Mouse (Mus musculus): ENCODE data around the gene Atrip. TPM values are rescaled to one million over a fixed set of nuclear protein-coding genes. Genes with fewer than 3 reads are reported as not detected.

The Atrip gene
- polyA plus RNA-seq (2012; rRNA removed), result 5.8 and 10.7 TPM in 2 replicates

DNA sequence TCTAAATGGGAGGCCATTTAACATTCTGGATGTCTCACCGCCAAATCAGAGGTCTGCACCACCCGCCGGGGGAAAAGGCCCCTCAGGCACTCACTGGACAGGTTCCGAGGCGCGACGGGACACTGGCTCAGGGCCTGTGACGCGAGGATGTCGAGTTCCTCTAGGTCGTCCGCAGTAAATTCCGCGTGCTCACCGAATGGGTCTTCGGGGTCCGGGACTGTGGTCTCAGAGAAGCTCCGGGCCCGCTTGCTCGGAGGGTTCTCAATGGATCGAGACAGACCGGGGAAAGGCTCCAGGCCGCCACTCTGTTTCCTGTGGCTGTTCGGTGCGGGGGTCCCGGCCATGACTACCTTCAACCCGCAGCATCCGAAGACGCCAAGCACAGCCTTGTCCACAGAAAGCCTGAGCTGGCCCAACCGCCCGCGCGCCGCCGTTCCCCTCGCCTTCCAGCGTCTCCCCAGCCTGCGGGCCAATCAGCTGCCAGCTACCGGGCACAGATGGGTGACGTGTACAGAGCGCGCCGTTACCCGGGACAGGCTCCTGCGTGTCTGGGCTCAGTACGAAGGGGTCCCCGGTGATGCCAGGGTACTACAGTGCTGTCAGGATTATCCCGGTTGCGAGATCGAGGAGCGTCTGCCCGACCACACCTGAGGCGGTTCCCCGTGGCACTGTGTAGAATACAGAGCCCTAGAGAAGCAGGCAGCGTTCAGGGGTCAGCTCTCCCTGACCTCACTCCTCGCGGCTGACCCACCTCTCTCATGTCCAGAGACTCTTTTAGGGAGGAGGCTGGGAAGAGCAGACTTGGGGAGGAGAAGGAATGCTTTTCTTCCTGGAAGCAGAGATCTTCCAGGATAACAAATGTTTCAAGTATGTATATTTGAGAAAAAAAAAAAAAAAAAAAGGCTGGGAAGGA is at the start of gene Atrip:
TSS of gene Atrip (minus strand) at position 464 of the 913 bp plus-strand sequence.
- Histone ChIP-seq H3K4me3 (ENCODE audit: low read depth, low read length) (peak within 1 kb of the TSS; percentile 91), H3K27ac (ENCODE audit: insufficient read depth, low read depth, low read length) (no peak within 1 kb of the TSS), H3K27me3 (ENCODE audit: control insufficient read depth, insufficient read depth, low read length) (no peaks in the 10 kb centered on the region), H3K4me1 (ENCODE audit: control insufficient read depth, insufficient read depth, insufficient read length, low read length) (peaks cover 6% of the 10 kb centered on the region), H3K36me3 (ENCODE audit: control insufficient read depth, insufficient read depth, low read length) (peaks cover 20% of the 10 kb centered on the region)
- TF ChIP-seq CTCF (IDR thresholded peaks at IDR 0.05; ENCODE audit: extremely low read depth, insufficient read length, insufficient replicate concordance, low read depth, low read length) (no peak), POLR2A (IDR thresholded peaks at IDR 0.05; ENCODE audit: low read depth, low read length) (peak; percentile 54; the same call in 1 of the 2 replicates)
- WGBS, result under 1% methylated on average over 57 of the region's 57 CpGs

DNA sequence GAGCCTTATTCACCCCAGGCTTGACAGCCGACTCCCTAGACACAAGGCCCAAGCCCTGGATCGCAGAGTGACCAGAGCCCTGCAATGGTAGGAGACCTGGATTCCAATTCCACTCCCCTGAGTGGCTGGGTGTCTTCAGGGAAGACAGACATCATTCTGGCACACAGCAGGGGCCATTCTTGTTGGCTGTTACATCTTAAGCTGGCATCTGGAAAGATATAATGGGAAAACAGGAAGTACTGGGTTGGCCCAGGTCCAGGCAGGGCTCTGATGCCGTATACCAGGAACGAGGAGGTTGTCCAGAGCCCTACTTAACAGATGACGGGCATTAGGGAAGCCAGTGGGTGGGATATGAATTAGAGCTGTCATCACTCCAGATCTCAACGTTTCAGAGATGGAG is 49.3 kb upstream of the Atrip start:
- 31% methylated on average over 6 of the region's 6 CpGs for WGBS
- Histone ChIP-seq H3K4me3 (ENCODE audit: low read depth, low read length) (no peak overlapping the region), H3K4me1 (ENCODE audit: control insufficient read depth, insufficient read depth, insufficient read length, low read length) (peaks cover 3% of the 10 kb centered on the region), H3K36me3 (ENCODE audit: control insufficient read depth, insufficient read depth, low read length) (no peaks in the 10 kb centered on the region), H3K27me3 (ENCODE audit: control insufficient read depth, insufficient read depth, low read length) (no peaks in the 10 kb centered on the region), H3K27ac (ENCODE audit: insufficient read depth, low read depth, low read length) (no peak overlapping the region)
- TF ChIP-seq CTCF (IDR thresholded peaks at IDR 0.05; ENCODE audit: extremely low read depth, insufficient read length, insufficient replicate concordance, low read depth, low read length) (no peak), POLR2A (IDR thresholded peaks at IDR 0.05; ENCODE audit: low read depth, low read length) (no peak)

DNA sequence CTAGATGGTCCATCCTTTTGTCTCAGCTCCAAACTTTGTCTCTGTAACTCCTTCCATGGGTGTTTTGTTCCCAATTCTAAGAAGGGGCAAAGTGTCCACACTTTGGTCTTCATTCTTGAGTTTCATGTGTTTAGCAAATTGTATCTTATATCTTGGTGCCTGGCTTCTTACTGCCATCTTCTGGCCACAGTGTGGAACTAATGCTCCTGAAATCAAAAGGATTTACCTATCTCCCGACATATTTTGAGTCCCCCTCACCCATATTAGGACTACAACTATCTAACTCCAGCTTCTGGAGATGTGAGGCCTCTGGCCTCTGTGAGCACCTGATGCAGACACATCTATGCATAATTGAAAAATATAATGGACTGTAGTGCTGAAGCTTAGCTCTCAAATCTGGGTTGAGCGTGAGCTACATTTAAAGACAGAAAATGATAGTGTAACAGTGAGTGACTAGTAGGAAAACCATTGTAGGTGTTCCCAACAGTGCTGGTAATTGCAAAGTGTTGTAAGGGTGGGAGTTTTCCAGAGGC is 48.7 kb upstream of the Atrip start:
- TF ChIP-seq CTCF (IDR thresholded peaks at IDR 0.05; ENCODE audit: extremely low read depth, insufficient read length, insufficient replicate concordance, low read depth, low read length), result no peak
- TF ChIP-seq POLR2A (IDR thresholded peaks at IDR 0.05; ENCODE audit: low read depth, low read length), result no peak
- no peak overlapping the region for H3K27ac ChIP-seq (ENCODE audit: insufficient read depth, low read depth, low read length)
- peaks cover 3% of the 10 kb centered on the region for H3K4me1 ChIP-seq (ENCODE audit: control insufficient read depth, insufficient read depth, insufficient read length, low read length)
- H3K4me3 ChIP-seq (ENCODE audit: low read depth, low read length), result no peak overlapping the region
- no peaks in the 10 kb centered on the region for H3K27me3 ChIP-seq (ENCODE audit: control insufficient read depth, insufficient read depth, low read length)
- H3K36me3 ChIP-seq (ENCODE audit: control insufficient read depth, insufficient read depth, low read length), result no peaks in the 10 kb centered on the region
- 47% methylated on average over 2 of the region's 2 CpGs for WGBS

DNA sequence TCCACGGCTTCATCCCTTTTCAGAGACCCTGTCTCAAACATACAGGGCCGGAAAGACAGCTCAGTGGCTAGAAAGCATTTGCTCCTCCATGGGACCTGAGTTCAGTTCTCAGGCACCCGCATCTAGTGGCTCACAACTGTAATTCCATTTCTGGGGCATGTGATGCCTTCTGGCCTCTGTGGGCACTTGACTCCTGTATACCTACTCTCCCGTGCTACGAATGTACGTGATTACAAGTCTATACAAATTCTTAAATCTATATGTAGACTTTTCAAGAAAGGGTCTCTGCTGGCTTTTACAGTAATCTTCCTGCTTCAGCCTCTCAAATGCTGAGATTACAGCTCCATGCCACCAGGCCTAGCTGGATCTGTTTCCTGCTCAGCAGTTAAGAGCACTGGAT is 47.0 kb upstream of the Atrip start:
- H3K4me3 ChIP-seq (ENCODE audit: low read depth, low read length), result no peak overlapping the region
- H3K27ac ChIP-seq (ENCODE audit: insufficient read depth, low read depth, low read length), result no peak overlapping the region
- no peak for TF ChIP-seq CTCF (IDR thresholded peaks at IDR 0.05; ENCODE audit: extremely low read depth, insufficient read length, insufficient replicate concordance, low read depth, low read length)
- TF ChIP-seq POLR2A (IDR thresholded peaks at IDR 0.05; ENCODE audit: low read depth, low read length), result no peak
- 93% methylated on average over 6 of the region's 6 CpGs for WGBS
- H3K4me1 ChIP-seq (ENCODE audit: control insufficient read depth, insufficient read depth, insufficient read length, low read length), result peaks cover 3% of the 10 kb centered on the region
- H3K27me3 ChIP-seq (ENCODE audit: control insufficient read depth, insufficient read depth, low read length), result no peaks in the 10 kb centered on the region
- no peaks in the 10 kb centered on the region for H3K36me3 ChIP-seq (ENCODE audit: control insufficient read depth, insufficient read depth, low read length)

DNA sequence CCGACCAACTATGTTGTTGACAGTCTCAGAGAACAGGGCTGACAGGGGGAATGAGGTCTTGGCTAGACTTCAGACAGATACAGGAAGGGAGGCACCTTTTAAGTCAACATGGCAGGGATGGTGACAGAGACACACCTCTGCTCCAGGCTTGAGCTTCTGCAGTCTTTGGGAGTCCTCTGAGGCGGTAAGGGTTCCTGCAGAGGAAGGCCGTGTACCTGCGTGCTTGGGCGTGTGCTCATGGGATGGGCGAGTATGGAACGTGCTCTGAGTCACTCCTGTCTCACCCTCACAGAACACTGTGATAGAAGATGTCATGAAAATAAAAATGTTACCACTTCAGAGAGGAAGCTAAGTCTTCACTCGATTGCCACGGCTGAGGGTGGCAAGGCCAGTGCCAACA is 45.6 kb upstream of the Atrip start:
- no peaks in the 10 kb centered on the region for H3K27me3 ChIP-seq (ENCODE audit: control insufficient read depth, insufficient read depth, low read length)
- H3K4me1 ChIP-seq (ENCODE audit: control insufficient read depth, insufficient read depth, insufficient read length, low read length), result peaks cover 3% of the 10 kb centered on the region
- H3K27ac ChIP-seq (ENCODE audit: insufficient read depth, low read depth, low read length), result no peak overlapping the region
- peaks cover 2% of the 10 kb centered on the region; the same call in 1 of the 2 replicates for H3K36me3 ChIP-seq (ENCODE audit: control insufficient read depth, insufficient read depth, low read length)
- no peak for TF ChIP-seq POLR2A (IDR thresholded peaks at IDR 0.05; ENCODE audit: low read depth, low read length)
- TF ChIP-seq CTCF (IDR thresholded peaks at IDR 0.05; ENCODE audit: extremely low read depth, insufficient read length, insufficient replicate concordance, low read depth, low read length), result no peak
- no peak overlapping the region for H3K4me3 ChIP-seq (ENCODE audit: low read depth, low read length)
- WGBS, result 61% methylated on average over 9 of the region's 9 CpGs

DNA sequence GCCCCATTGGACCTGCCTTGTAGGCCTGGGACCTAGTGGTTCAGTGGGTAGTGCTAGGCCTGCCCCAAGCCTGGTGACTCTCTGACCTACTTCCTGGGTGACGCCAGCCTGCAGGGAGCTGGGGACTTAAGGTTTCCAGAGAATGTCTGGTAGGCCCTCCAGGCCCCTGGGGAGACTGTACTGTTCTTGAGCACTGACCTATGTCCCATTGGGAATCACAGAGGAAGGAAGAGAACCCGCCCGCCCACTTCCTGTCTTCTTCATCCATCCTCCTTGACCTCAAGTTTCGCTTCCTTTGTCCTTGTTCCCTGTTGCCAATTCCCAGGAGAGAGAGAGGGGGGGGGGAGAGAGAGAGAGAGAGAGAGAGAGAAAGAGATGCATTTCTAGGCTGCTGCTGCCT is 44.2 kb upstream of the Atrip start:
- H3K27me3 ChIP-seq (ENCODE audit: control insufficient read depth, insufficient read depth, low read length), result no peaks in the 10 kb centered on the region

DNA sequence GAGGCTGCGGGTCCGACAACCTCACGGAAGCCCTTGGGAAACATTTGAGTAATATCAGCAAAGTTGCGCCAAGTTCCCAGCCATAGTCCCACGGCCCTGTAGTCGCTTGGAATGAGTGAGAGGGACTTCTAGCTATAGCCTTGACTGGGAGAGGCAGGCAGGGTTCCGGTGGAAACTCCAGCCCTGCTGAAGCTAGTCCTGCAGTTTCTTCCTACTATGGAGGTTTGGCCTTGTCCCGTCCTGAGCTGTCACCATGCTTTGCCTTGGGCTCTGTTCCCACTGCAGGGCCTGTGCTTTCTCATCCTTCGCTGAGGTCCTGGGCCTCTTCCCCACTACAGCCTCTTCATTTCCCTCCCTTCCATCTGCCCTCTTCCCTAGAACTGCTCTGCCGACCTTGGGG is 42.3 kb upstream of the Atrip start:
- TF ChIP-seq CTCF (IDR thresholded peaks at IDR 0.05; ENCODE audit: extremely low read depth, insufficient read length, insufficient replicate concordance, low read depth, low read length), result no peak
- no peak for TF ChIP-seq POLR2A (IDR thresholded peaks at IDR 0.05; ENCODE audit: low read depth, low read length)
- peaks cover 2% of the 10 kb centered on the region; the same call in 1 of the 2 replicates for H3K36me3 ChIP-seq (ENCODE audit: control insufficient read depth, insufficient read depth, low read length)
- H3K27ac ChIP-seq (ENCODE audit: insufficient read depth, low read depth, low read length), result no peak overlapping the region
- peaks cover 3% of the 10 kb centered on the region for H3K4me1 ChIP-seq (ENCODE audit: control insufficient read depth, insufficient read depth, insufficient read length, low read length)
- no peak overlapping the region for H3K4me3 ChIP-seq (ENCODE audit: low read depth, low read length)
- 92% methylated on average over 10 of the region's 10 CpGs for WGBS
- no peaks in the 10 kb centered on the region for H3K27me3 ChIP-seq (ENCODE audit: control insufficient read depth, insufficient read depth, low read length)

More for the DNA sequence above, 44.2 kb upstream of the Atrip start:
- no peak overlapping the region for H3K27ac ChIP-seq (ENCODE audit: insufficient read depth, low read depth, low read length)
- no peak overlapping the region for H3K4me3 ChIP-seq (ENCODE audit: low read depth, low read length)
- peaks cover 2% of the 10 kb centered on the region; the same call in 1 of the 2 replicates for H3K36me3 ChIP-seq (ENCODE audit: control insufficient read depth, insufficient read depth, low read length)
- TF ChIP-seq CTCF (IDR thresholded peaks at IDR 0.05; ENCODE audit: extremely low read depth, insufficient read length, insufficient replicate concordance, low read depth, low read length), result no peak
- no peak for TF ChIP-seq POLR2A (IDR thresholded peaks at IDR 0.05; ENCODE audit: low read depth, low read length)
- H3K4me1 ChIP-seq (ENCODE audit: control insufficient read depth, insufficient read depth, insufficient read length, low read length), result peaks cover 3% of the 10 kb centered on the region
- 78% methylated on average over 4 of the region's 4 CpGs for WGBS
